Mouse (Mus musculus) cortical plate, adult 2 months (tissue): ENCODE data around the gene Mms19. TPM values are rescaled to one million over a fixed set of nuclear protein-coding genes. Genes with fewer than 3 reads are reported as not detected.
A peak's percentile ranks its signal among the peaks of the same experiment; 100 is the strongest.
"Not testable (repeated sequence)": the region's sequence is repeated elsewhere in the genome, so short reads cannot be mapped to it uniquely, and the experiment has no call there.

Experiments used
- H3K27ac ChIP-seq: fragments of 200-500 bp; 2 replicates; pipeline ENCODE4 v1.5.1; 2012; ENCODE audit warnings: low read length, control low read depth, inconsistent platforms; ENCODE audit not compliant: insufficient read depth
- H3K4me1 ChIP-seq: fragments of 200-500 bp; 2 replicates; pipeline ENCODE4 v1.6.1; 2011; ENCODE audit warnings: low read length; ENCODE audit not compliant: control insufficient read depth, insufficient read depth
- H3K4me3 ChIP-seq: fragments of 200-500 bp; 2 replicates; pipeline ENCODE4 v1.5.1; 2011; ENCODE audit warnings: mild to moderate bottlenecking, low read length, control low read depth; ENCODE audit not compliant: insufficient read depth
- CTCF ChIP-seq: fragments of 200-500 bp; IDR thresholded peaks from 2 replicates; pipeline ENCODE4 v1.5.1; 2011; ENCODE audit warnings: mild to moderate bottlenecking, control low read depth, low read length; ENCODE audit not compliant: insufficient read depth; ENCODE audit errors: extremely low read depth
- POLR2A ChIP-seq: fragments of 200-500 bp; IDR thresholded peaks from 2 replicates; pipeline ENCODE4 v1.6.1; 2011; ENCODE audit warnings: mild to moderate bottlenecking, low read length, control low read depth; ENCODE audit not compliant: insufficient read depth; ENCODE audit errors: extremely low read depth
- polyA plus RNA-seq: library from polyadenylated mRNA; depleted of rRNA; stranded (reverse); fragments of >200 nt; gene quantifications from 2 replicates; pipeline ENCODE4 v1.2.3, GENCODE M21; 2012

Gene Mms19
- polyA plus RNA-seq, 1 experiment = 44.3 TPM

- Histone ChIP-seq H3K27ac (no peak overlapping the region), H3K4me3 (no peak overlapping the region), H3K4me1 (peaks cover 4% of the 10 kb centered on the region; the same call in 1 of the 2 replicates)
- TF ChIP-seq POLR2A (no peak), CTCF (no peak)
Observed at GRCm38 (mm10) chr19:41938539-41938938, 42.4 kb downstream of the Mms19 start.

- peaks cover 6% of the 10 kb centered on the region; the same call in 1 of the 2 replicates for H3K4me1 ChIP-seq
- TF ChIP-seq CTCF (no peak), POLR2A (no peak)
- no peak overlapping the region for H3K4me3 ChIP-seq
- H3K27ac ChIP-seq = no peak overlapping the region
Observed at GRCm38 (mm10) chr19:41935921-41936320, 45.0 kb downstream of the Mms19 start.

GRCm38 (mm10) chr19:41934124-41934523, 46.8 kb downstream of the Mms19 start:
- H3K4me3 ChIP-seq = peak overlapping the region; percentile 84
- TF ChIP-seq CTCF (no peak), POLR2A (no peak)
- H3K4me1 ChIP-seq = peaks cover 6% of the 10 kb centered on the region; the same call in 1 of the 2 replicates
- no peak overlapping the region for H3K27ac ChIP-seq

GRCm38 (mm10) chr19:41933179-41934086, 47.5 kb downstream of the Mms19 start, which contains the start of the genes Exosc1 and Zdhhc16:
Exosc1 (minus strand) TSS chr19:41933423.
Zdhhc16 (plus strand) TSS chr19:41933480.
- Histone ChIP-seq H3K4me1 (peaks cover 6% of the 10 kb centered on the region; the same call in 1 of the 2 replicates), H3K27ac (no peak within 1 kb of the TSS), H3K4me3 (peak within 1 kb of the TSS; percentile 84)
- TF ChIP-seq POLR2A = peak; percentile 81; the same call in 1 of the 2 replicates
- TF ChIP-seq CTCF = no peak

- Histone ChIP-seq H3K4me3 (peak overlapping the region; percentile 84), H3K27ac (no peak overlapping the region), H3K4me1 (peaks cover 6% of the 10 kb centered on the region; the same call in 1 of the 2 replicates)
- TF ChIP-seq CTCF (no peak), POLR2A (no peak)
Observed at GRCm38 (mm10) chr19:41932686-41933085, 48.3 kb downstream of the Mms19 start.

- no peaks in the 10 kb centered on the region for H3K4me1 ChIP-seq
- TF ChIP-seq CTCF (no peak), POLR2A (no peak)
- no peak overlapping the region for H3K4me3 ChIP-seq
- no peak overlapping the region for H3K27ac ChIP-seq
Observed at GRCm38 (mm10) chr19:41920412-41921067, 60.4 kb downstream of the Mms19 start.

GRCm38 (mm10) chr19:41919471-41919870, 61.5 kb downstream of the Mms19 start:
- Histone ChIP-seq H3K27ac (no peak overlapping the region), H3K4me3 (no peak overlapping the region), H3K4me1 (no peaks in the 10 kb centered on the region)
- no peak for TF ChIP-seq CTCF
- no peak for TF ChIP-seq POLR2A

- no peak overlapping the region for H3K4me3 ChIP-seq
- TF ChIP-seq CTCF (no peak), POLR2A (no peak)
- H3K4me1 ChIP-seq = peaks cover 5% of the 10 kb centered on the region
- no peak overlapping the region for H3K27ac ChIP-seq
Observed at GRCm38 (mm10) chr19:41916853-41917252, 64.1 kb downstream of the Mms19 start.

- Histone ChIP-seq H3K27ac (no peak overlapping the region), H3K4me1 (peaks cover 5% of the 10 kb centered on the region), H3K4me3 (no peak overlapping the region)
- TF ChIP-seq POLR2A = no peak
- no peak for TF ChIP-seq CTCF
Observed at GRCm38 (mm10) chr19:41915294-41915693, 65.7 kb downstream of the Mms19 start.

- H3K4me1 ChIP-seq, H3K4me3 ChIP-seq, H3K27ac ChIP-seq: not testable (repeated sequence)
Observed at GRCm38 (mm10) chr19:41914592-41914882, 66.4 kb downstream of the Mms19 start.
